Mouse (Mus musculus) gastrocnemius, postnatal 14 days (tissue): ENCODE results near the gene Arhgap10. TPM values are rescaled to one million over a fixed set of nuclear protein-coding genes. Genes with fewer than 3 reads are reported as not detected.

Experiments
- DNase-seq: peaks from one replicate; pipeline ENCODE4 v3.0.0; 2021; ENCODE audit warnings: mixed read lengths
- intact Hi-C: fragments of 180-260 bp; cut with DNase I; formaldehyde crosslinking; loops from one replicate; pipeline ENCODE4 v1.15.1; 2025; ENCODE audit warnings: low total_unique reads
- total RNA-seq, 2 experiments: library from RNA; stranded (reverse); gene quantifications; 2 replicates each; pipeline ENCODE4 v1.2.3; 2021

The Arhgap10 gene
- total RNA-seq, 2 experiments from 2014 or later = 43.3 to 50.0 TPM

DNA sequence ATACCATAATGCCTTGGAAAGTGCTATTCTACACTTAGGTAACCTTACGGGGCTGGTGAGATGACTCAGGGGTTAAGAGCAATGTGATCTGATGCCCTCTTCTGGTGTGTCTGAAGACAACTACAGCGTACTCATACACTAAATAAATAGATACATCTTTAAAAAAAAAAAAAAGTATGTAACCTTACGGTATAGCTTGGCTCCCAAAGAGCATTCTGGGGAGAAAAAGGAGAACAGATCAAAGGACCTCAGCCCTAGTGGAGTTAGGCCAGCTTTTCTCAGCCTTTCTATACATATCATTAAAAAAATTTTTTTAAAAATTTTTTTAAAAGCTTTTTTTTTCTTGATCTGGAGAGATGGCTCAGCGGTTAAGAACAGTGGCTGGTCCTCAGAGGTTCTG, 2.8 kb upstream of the Arhgap10 start:
- DNase-seq = no peak
- intact Hi-C loops = no loop called here

DNA sequence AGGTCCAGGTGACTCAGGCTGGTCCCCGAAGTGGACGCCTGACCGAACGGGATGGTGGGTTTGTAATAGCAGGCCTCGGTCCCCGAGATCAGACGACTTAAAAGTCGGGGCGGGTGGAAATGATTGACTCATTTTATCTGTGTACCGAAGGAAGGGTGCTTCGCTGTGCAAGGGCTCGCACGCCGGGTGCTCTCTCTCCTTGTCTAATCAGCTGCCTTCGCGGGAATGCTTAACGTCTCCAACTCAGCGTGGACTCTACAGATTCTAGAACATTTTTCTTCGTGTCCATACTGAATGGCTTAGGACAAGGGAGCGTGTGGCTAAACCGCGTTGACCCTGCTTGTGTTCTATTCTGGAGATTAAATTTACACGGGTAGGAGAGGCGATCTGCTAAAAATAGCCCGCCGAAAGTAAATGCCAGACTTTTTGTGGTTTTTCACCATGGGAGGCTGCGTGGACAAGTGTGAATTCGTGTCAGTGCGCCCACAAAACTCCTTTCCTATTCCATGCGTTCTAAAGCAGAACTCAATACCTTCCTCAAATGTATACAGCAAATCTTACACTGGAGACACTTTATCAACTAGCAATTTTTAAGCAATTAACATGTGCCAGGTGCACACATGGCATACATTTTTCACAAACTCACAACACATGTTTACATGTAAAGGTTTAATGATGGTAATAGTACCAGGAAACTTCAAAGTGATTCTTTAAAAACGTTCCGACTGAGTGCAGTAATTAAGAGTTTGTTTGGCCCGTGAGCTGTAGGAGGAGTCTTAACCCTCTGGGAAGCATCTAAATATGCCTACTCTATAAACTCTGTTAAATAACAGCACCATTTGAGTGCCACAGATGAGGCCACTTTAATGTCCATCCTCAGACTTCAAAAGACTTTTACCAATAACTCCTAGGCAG, 705 bp upstream of the Arhgap10 start:
- no peak for DNase-seq
- intact Hi-C loops = loop anchor here (5.0 kb wide), 1 partner anchor 36 kb away; no protein-coding TSS in a partner anchor

- no peak for DNase-seq
- intact Hi-C loops = loop anchor here (5.0 kb wide), 1 partner anchor 35 kb away; no protein-coding TSS in a partner anchor
These were observed 908 bp downstream of the Arhgap10 start for GRCm38 (mm10) chr8:77516845-77517244.

- DNase-seq = no peak
- intact Hi-C loops = loop anchor here (5.0 kb wide), 1 partner anchor 33 kb away; no protein-coding TSS in a partner anchor
These were observed 2.0 kb downstream of the Arhgap10 start for GRCm38 (mm10) chr8:77515786-77516185.

DNA sequence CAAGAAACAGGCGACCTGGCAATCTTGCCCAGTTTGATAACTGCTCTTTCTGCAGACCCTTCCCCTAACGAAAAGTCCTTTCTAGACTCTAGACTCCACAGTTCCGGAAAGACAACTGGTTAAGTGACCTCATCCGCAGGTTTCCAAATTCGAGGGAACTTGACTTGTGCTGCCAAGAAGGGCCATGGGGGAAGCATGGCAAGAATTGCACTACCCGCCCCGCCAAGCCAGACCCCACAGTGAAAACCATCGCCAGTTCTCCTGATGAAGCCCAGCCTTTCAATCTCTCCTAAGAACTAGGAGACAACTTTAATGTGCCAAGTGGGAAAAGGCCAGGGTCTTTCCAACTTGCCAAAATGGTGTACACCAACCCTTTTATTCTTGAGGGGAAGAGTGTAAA, 2.6 kb downstream of the Arhgap10 start:
- intact Hi-C loops = loop anchor here (5.0 kb wide), 1 partner anchor 33 kb away; no protein-coding TSS in a partner anchor
- DNase-seq = no peak

DNA sequence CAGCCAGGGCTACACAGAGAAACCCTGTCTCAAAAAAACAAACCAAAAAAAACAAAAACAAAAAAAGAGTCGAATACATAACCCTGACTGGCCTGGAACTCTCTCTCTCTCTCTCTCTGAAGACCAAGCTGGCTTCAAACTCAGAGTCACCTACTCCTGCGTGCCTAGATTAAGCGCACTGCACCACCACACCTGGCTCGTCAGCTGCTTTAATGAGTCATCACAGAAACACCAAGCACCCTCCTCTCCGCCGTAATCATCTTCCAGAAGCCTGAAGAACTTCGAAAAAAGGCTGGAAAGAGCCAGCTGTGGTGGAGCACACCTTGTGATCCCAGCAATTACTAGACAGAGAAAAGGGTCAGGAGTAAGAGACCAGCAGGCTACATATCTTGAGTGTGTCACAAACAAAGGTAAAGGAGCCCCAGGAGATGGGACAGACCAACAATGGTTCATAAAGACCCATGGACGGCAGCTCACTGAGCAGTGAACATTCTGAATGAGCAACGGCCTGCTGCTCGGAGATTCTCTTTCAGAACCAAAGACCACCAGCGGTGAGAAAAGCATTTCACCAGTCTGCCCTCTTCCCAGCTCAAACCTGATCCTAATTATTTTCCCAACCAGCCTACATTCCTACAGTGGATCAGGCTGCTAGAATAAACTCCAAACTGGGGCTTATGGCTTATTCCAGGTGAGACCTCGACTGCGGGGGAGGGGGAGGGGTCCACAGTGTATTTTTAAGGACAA, 5.8 kb downstream of the Arhgap10 start:
- intact Hi-C loops = no loop called here

GRCm38 (mm10) chr8:77510426-77510825, 7.3 kb downstream of the Arhgap10 start:
- no peak for DNase-seq
- intact Hi-C loops = no loop called here

More for the DNA sequence above, 5.8 kb downstream of the Arhgap10 start:
- DNase-seq = no peak

DNA sequence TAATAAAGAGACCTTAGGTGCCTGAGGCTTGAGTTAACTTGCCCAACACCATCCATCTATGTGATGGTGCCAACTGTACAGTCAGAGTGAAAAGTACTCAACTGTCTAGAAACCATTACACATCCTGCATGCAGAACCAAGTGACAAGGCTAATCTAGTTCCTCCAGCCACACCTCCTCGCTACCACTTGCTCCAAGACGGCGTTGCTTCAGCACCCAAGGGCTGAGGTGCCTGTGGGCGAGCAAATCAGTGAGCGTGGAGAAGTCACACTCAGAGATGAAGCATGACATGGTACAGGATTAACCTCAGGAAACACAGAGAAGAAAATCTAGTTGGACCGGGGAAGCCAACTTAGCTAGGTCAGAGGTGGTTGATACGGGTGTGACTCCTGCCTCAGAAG, 8.7 kb downstream of the Arhgap10 start:
- intact Hi-C loops = no loop called here
- no peak for DNase-seq

GRCm38 (mm10) chr8:77507510-77508035, 10.2 kb downstream of the Arhgap10 start:
- no peak for DNase-seq
- intact Hi-C loops = no loop called here

- intact Hi-C loops = no loop called here
- DNase-seq = no peak
These were observed 11.2 kb downstream of the Arhgap10 start for GRCm38 (mm10) chr8:77506539-77506938.

- DNase-seq = no peak
- intact Hi-C loops = no loop called here
These were observed 15.2 kb downstream of the Arhgap10 start for GRCm38 (mm10) chr8:77502547-77502946.

GRCm38 (mm10) chr8:77501131-77501530, 16.6 kb downstream of the Arhgap10 start:
- no peak for DNase-seq

DNA sequence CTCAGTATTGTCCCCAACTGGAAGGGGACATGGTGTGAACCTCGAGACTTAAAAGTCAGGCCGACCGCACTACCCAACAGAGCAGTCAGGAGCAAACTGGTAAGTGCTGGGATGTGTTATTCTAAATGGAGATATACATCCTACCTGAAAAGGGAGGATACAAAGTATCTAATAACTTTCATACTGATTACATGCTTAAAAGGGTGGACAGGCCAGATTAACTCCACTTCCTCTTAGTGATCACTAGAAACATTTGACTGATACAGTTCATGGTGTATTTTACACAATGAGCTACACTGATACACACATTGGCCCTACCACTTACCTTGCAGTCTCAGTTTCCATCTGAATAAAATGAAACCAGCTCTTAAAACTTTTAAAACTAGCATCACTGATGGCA, 17.5 kb downstream of the Arhgap10 start:
- DNase-seq = no peak
- intact Hi-C loops = no loop called here

More at GRCm38 (mm10) chr8:77501131-77501530, 16.6 kb downstream of the Arhgap10 start:
- intact Hi-C loops = no loop called here

- intact Hi-C loops = no loop called here
- no peak for DNase-seq
These were observed 20.3 kb downstream of the Arhgap10 start for GRCm38 (mm10) chr8:77497442-77497841.

- intact Hi-C loops = no loop called here
- DNase-seq = no peak
These were observed 21.5 kb downstream of the Arhgap10 start for GRCm38 (mm10) chr8:77496253-77496652.

GRCm38 (mm10) chr8:77494376-77495328, 23.1 kb downstream of the Arhgap10 start:
- no peak for DNase-seq
- intact Hi-C loops = no loop called here

DNA sequence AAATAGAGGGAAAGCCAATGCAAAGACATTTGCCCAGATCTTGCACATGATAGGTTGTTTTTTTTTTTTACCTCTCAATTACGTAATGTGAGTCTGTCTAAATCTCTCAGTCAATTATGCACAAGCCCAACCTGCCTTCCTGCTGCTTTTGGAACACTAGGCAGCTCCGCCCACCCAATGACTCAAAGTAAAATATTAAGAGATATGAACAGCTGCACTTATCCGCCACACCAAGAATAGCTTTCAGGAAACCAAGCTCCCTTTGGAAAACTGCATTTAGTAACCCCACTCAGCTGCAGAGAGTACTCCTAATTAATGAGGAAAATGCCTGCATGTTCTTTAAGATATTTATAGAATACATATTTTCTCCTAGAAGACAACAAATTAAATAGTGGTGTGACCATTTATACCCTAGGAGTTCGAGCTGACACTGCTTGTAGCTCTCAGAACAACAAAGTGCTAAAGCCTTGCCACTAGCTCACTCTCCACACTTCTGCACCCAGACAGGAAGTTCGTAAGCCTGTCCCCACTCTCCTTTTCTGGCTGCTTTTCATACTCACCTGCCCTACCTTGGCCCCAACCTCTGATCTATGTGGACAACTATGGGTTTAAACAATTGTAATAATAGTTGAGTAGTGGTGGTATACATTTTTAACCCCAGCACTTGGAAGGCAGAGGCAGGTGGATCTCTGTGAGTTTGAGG, 25.2 kb downstream of the Arhgap10 start:
- peak; percentile 56 for DNase-seq
- intact Hi-C loops = no loop called here

GRCm38 (mm10) chr8:77491231-77491923, 26.4 kb downstream of the Arhgap10 start:
- no peak for DNase-seq
- intact Hi-C loops = no loop called here
